Mouse (Mus musculus) urinary bladder, postnatal 10 days (tissue): Measurements from ENCODE around the gene Klhl11.

ENCODE experiments used
- DNase-seq: peaks from one replicate; pipeline ENCODE4 v3.0.0; 2022; ENCODE audit warnings: low spot score

Klhl11 gene

DNA sequence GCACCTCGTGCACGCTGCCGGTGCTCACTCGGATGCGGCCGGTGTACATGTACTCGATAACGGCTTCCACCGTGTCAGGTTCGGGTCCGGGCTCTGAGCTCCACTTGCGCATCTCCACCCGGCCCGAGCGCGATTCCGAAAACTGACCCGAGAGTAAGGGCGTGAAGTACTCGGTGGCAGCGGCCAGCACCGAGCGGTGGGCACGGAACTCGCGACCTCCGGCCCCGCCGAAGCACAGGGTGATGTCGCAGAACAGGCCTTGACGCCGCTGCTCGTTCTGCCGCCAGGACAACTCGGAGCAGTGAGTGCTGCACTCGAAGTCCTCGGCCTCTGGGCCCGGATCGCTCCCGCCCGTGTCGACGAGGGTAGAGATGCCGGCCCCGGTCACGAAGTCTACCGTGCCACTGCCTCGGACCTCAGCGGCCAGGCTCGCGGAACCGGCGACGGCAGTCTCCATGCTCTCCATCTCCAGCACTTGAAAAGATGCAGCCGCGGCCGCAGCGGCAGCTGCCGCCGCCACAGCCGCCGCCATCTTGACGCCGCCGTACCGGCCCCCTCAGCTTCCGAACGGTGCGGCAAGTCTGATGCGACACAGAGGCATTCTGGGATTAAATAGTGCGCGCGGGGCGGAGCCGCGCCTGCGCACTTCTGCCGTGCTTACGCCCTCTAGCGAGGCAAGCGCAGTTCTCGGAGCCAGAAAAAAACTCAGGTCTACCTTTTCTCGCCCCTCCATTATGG, at the start of gene Klhl11:
TSS of gene Klhl11 (minus strand) at position 545 of the 738 bp plus-strand sequence.
- peak; percentile 57 for DNase-seq

- DNase-seq, result no peak
Observed at GRCm38 (mm10) chr11:100520838-100521237, 48.3 kb upstream of the Klhl11 start.

DNA sequence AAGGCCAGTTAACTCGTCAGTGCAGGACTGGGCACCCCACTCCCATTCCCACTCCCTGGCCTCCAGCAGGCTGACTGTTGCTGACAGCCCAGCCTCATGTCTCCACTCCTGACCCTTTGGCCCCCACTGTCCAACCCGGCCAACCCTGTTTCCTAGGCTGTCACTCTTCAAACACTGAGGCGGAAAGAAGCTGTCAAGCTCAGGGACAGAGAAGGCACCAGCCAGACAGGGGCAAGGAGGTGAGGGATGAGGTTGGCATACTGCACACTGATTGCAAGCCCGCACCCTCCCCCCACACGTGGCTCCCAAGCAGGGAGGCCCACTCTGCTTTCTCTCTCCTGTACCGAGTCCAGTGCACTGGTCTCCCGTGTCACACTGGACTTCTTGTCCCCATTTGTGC, 46.6 kb upstream of the Klhl11 start:
- DNase-seq, result no peak

- DNase-seq, result no peak
Observed at GRCm38 (mm10) chr11:100518188-100518591, 45.6 kb upstream of the Klhl11 start.

GRCm38 (mm10) chr11:100516291-100516690, 43.8 kb upstream of the Klhl11 start:
- no peak for DNase-seq

DNA sequence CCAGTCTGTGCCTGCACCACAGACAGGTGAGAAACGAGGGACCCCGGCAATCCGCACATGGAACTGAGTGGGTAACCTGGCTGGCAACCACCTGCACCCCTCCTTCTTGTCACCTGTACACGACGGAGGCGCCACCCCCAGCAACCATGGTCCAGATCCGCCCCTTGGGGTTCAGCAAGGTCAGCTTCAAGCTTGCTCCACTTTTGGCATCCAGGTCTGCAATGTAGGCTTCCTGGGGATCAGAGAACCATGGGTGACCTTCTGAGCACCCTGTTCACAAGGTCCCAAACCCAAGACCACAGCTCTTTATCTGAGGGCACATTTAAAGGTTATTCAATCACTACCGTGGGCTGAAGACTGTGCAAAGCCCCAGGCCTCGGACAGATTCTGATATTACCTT, 43.2 kb upstream of the Klhl11 start:
- no peak for DNase-seq

- DNase-seq, result no peak
Observed at GRCm38 (mm10) chr11:100515061-100515460, 42.5 kb upstream of the Klhl11 start.

GRCm38 (mm10) chr11:100513716-100514115, 41.2 kb upstream of the Klhl11 start:
- no peak for DNase-seq

DNA sequence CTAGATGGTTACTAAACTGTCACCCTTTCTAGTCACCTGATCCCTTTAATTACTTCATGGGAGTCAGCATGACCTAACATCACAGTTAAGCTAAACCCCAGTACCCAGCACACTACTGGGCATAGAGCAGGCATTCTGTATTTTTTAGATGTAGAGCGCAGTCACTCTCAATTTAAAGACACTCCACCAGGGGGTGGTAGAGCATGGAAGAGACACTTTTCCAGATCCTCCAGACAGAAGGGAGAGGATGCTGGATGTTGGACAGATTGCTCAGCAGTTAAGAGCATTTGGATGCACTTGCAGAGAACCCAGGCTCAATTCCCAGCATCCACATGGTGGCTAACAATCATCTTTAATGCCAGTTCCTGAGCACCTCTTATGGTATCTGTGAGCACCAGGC, 39.8 kb upstream of the Klhl11 start:
- no peak for DNase-seq

DNA sequence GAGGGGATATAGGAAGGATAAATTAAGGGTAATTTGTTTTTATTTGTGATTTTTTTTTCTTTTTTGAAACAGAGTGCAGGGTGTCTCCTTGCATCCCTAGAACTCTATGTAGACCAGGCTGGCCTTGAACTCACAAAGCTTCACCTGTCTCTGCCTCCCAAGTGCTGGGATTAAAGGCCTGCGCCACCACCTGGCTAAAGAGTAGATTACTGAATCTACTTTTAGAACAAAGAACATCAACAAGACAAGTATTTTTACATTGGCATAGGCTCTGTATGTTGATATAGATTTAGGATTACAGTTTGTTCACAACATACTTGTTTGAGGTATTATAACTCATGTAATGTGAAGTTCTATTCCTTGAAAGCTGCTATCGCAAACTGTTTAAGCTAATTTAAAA, 38.0 kb upstream of the Klhl11 start:
- no peak for DNase-seq

GRCm38 (mm10) chr11:100505997-100506396, 33.5 kb upstream of the Klhl11 start:
- DNase-seq, result no peak

GRCm38 (mm10) chr11:100504990-100505660, 32.6 kb upstream of the Klhl11 start:
- no peak for DNase-seq

DNA sequence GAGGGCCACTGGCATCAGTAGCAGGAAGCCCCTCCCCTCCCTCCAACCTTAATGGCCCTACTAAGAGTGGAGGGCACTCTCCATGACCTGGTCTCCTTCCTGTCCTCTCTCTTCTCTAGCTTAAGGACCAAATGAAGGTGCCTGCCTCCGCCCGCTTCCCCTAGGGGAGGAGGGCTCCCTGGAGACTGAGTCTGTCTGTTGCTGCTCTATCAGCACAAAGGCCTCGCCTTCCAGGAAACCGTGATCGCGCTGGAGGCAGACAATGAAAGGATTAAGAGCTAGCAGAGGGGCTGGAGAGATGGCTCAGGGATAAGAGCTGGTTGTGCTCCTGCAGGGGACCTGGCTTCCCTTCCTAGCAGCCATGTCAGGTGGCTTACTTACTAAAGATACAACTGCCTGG, 28.8 kb upstream of the Klhl11 start:
- DNase-seq, result no peak

GRCm38 (mm10) chr11:100500651-100501050, 28.1 kb upstream of the Klhl11 start:
- DNase-seq, result no peak

GRCm38 (mm10) chr11:100500241-100500640, 27.7 kb upstream of the Klhl11 start:
- no peak for DNase-seq

DNA sequence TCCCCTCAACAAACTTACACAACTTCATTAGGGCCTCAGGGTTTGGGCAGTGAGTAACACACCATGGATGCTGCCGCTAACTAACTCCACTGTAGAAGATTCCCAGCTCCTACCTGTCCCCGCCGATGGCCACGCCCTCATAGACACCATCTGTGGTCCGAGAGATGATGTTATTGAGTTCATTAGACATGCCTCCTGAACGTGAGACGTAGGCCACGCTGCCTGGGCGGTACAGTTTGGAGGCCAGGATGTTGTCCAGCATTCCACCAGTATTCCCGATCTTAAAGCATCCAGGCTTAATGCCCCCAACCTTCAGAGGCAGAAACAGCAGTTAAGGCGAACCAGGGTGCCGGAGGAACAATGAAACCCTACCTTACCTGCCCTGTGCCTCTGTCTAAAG, 21.2 kb upstream of the Klhl11 start:
- DNase-seq, result no peak

- DNase-seq, result no peak
Observed at GRCm38 (mm10) chr11:100490951-100491350, 18.4 kb upstream of the Klhl11 start.

- DNase-seq, result no peak
Observed at GRCm38 (mm10) chr11:100485801-100486538, 13.4 kb upstream of the Klhl11 start.

DNA sequence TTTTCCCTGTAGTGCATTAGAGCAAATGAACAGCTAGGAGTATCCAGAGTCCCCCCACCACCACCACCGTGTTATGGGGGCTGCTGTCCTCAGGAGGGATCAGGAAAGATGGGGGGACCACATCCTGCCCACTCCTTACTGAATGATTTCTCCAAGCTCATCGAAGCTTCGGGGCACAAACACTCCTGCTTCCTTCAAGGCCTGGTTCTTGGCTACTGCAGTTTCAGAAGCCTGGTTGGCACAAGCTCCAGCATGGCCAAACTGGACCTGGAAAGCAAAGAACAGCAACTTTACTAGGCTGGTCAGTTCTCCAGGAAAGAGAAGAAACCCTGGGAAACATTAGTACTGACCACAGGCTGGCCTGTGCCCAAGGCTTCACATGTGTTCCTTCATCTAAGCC, 11.9 kb upstream of the Klhl11 start:
- DNase-seq, result no peak

DNA sequence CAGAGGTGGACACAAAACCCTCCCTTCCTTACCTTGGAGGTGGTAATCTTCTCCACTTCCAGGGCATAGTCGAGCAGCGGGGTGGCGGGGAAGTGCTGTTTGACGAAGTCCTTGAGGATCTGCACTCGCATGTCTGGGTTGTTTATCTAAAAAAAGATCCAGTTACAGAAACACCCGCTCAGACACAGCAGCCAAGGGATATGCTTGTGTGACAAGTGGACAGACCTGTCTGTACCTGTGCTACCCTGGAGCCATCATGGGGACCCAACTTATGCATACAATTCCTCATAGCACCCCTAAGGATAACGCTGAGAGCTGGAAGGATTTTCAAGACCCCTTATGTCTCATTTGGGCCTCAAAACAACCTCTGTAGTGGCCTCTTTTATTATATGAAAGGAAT, 6.6 kb upstream of the Klhl11 start:
- no peak for DNase-seq

DNA sequence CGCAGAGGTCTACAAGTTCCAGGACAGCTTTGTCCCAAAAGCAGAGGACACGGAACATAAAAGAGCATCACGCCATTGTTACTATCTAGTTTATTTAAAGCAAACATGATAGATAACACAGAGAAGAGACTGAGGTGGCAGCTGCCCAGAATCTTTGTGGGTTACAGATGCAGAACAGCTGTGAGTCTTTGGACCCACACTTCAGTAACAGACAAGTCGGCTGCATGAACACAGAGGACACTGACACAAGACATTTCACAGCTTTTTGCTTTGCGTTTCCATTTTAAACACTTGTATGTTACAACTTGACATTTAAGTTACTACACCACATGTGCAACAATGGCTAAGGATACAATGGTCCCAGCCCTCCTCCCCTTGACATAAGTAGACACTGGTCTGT, 3.7 kb upstream of the Klhl11 start:
- no peak for DNase-seq

DNA sequence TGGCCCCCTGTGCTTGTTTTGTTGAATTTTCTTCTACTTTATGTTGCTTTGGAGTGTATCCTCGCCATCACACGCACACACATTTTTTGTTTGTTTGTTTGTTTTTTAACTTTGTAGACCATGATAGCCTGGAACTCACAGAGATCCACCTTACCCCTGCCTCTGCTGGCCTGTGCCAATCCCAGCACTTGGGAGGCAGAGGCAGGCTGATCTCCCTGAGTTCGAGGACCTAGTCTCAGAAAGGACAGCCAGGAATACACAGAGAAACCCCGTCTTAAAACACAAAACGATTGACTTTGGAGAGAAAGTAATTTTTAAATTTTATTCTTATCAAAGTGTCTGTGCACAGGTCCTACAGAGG, 374 bp upstream of the Klhl11 start:
- no peak for DNase-seq
